Mouse (Mus musculus) thymus, postnatal 0 days (tissue): ENCODE measurements around the gene Invs. TPM values are rescaled to one million over a fixed set of nuclear protein-coding genes. Genes with fewer than 3 reads are reported as not detected.
A peak's percentile ranks its signal among the peaks of the same experiment; 100 is the strongest.

ENCODE experiments used
- DNase-seq: peaks from one replicate; pipeline ENCODE4 v3.0.0-alpha.2; 2015; ENCODE audit warnings: low spot score
- polyA plus RNA-seq: library from polyadenylated mRNA; unstranded; fragments of >200 nt; fragmentation: Nextera tagmentation; extraction: Ambion mirVana; gene quantifications from 2 replicates; pipeline ENCODE4 v1.2.1, GENCODE M21; 2015

The Invs gene
- polyA plus RNA-seq, 1 experiment from 2014 or later: 5.5 TPM

GRCm38 (mm10) chr4:48454106-48454773 lies 174.7 kb downstream of the Invs start:
- DNase-seq: no peak

DNA sequence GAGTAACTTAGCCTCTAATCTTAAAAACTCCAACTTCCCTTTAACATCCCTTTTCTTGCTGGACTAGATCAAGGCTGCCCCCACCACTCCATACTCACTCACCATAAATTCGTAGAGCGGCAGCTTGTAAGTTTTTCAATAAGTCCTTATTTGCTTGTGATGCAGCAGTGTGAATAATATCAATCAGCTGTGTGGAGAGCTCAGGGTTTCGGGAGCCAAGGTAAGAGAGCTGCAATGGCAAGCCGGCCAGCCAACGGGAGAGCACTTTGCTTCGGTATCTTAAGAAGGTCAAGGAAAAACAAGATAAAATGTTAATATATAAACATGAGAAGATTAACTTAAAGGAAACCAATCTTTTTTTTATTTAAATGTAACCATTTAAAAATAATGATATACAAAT lies 178.9 kb downstream of the Invs start:
- DNase-seq: no peak

DNA sequence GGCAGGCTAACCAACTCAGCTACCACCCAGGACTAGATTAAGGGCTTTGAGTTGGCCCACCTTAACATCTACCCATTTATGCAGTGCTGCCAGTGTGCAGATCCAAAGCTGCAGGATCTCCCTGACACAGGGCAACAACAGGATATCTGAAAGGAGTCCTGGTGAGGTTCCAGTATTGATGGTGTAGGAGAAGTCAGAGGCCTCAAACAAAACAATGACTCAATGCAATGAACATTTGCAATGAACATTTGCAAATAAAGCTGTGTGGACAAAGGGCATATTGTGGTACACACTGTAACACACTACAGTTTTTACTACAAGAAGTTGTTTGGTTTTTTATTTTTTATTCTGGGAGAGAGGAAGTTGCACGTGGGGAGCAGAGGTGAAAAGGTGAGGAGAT lies 181.5 kb downstream of the Invs start:
- no peak for DNase-seq

DNA sequence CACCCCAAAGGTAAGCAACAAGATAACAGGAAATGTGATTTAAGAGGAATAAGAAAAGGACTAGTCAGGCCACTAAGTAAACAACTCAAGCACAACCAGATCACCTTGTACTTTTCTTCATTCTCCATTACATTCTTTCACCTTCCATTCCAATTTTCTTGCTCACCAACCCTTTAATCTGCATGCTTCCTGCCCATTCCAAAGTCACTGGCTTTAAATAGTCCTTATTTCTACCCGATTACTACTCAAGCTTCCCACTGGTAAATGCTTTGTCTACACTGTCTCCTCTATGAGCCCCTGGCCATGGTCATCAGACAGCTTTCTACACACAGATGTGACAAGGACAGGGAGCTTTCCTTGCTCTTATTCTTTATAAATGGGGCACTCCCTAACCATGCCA lies 191.4 kb downstream of the Invs start:
- no peak for DNase-seq

DNA sequence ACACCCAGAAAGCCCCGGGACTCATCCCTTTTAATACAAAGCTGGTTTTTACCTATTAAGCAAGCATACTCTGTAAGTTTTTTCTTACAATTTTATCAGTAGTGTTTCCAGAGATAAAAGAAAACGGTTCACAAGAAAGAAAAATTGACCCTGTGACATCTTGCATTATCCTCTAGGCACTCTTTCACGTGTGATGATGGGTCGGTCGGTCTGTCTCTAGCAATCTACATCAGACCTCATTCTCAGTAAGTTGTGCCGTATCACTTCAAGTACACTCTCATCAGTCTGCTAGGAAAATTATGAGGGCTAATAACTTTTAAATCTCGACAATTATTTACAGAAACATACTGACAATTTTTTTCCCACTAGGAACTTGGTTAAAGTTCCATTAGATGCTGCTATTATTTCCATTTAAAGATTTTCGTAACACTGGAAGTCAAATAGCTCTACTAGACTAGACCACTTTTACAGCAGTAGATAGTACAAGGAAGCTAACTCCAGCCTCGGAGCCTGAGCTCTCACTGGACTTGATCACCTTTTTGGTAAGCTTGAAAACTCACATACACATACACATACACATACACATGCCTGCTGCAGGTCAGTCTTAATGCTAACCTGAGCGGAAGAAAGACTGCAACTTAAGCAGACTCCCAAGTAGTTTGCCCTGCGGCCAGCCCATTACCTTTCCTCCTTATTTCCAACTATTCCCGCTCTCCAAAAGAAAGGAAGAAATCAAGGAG lies 192.7 kb downstream of the Invs start:
- no peak for DNase-seq

GRCm38 (mm10) chr4:48472792-48473650 lies 193.5 kb downstream of the Invs start, which contains the start of gene Tex10:
TSS of gene Tex10 (minus strand) at chr4:48473459.
- DNase-seq: peak; percentile 94

DNA sequence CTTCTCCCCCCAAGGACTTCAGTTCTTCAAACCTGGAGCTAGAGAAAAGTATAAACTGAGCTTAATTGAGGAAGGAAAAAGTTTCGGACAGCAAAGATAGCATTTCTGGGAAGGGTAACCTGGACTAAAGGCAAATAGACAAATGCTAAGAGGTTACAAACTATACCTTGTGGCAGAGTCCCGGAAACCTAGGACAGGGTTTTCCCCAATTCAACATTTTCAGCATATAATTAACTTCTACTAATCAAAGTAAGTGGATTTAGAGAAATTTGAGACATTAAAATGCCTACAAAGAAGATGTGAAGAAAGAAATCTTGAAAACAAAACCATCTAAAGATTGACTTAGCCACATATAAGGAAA lies 194.1 kb downstream of the Invs start:
- no peak for DNase-seq

- DNase-seq: peak; percentile 14
Observed at GRCm38 (mm10) chr4:48481287-48481686, 201.7 kb downstream of the Invs start.

Other genes with a start within 250 kb of the Invs start
- 1.7 and 2.4 TPM in 2 replicates for gene Nr4a3, start 234.6 kb upstream of the Invs start, polyA plus RNA-seq
- 17.3 and 20.7 TPM in 2 replicates for gene Stx17, start 154.8 kb upstream of the Invs start, polyA plus RNA-seq
- gene Erp44, start 202 bp upstream of the Invs start, polyA plus RNA-seq: 70.6 and 75.6 TPM in 2 replicates
- gene Tex10, start 193.7 kb downstream of the Invs start, polyA plus RNA-seq: 44.0 and 46.6 TPM in 2 replicates